Mouse (Mus musculus) CH12.LX (cell line): Measurements from ENCODE around the gene Rilp. TPM values are rescaled to one million over a fixed set of nuclear protein-coding genes. Genes with fewer than 3 reads are reported as not detected.
"Not testable (repeated sequence)": the region's sequence is repeated elsewhere in the genome, so short reads cannot be mapped to it uniquely, and the experiment has no call there.

ENCODE experiments used
- DNase-seq: peaks from one replicate; pipeline ENCODE4 v3.0.0-alpha.2; 2013; ENCODE audit errors: extremely low read depth
- H3K27ac ChIP-seq: 2 replicates; pipeline ENCODE4 v1.5.1; 2012; ENCODE audit warnings: low read depth, mild to moderate bottlenecking, control low read depth, moderate library complexity; ENCODE audit not compliant: insufficient read depth
- H3K27me3 ChIP-seq: replicated peaks from 2 replicates; pipeline ENCODE3; 2012; ENCODE audit warnings: inconsistent platforms
- H3K36me3 ChIP-seq, 2 experiments: replicated peaks in 1 of 2; 2 replicates each; pipeline versions ENCODE3 to v1.6.1; 2012; ENCODE audit warnings: inconsistent platforms in 1 of 2, low read length in 1 of 2, mild to moderate bottlenecking in 1 of 2, mixed read lengths in 1 of 2, moderate library complexity in 1 of 2; ENCODE audit not compliant: control insufficient read depth in 1 of 2, insufficient read depth in 1 of 2
- H3K4me1 ChIP-seq, 2 experiments: 2 replicates each; pipeline ENCODE4 v1.6.1; 2012; ENCODE audit warnings: inconsistent platforms in 1 of 2, moderate library complexity in 1 of 2; ENCODE audit not compliant: insufficient read depth in 2 of 2, control insufficient read depth in 1 of 2
- H3K4me2 ChIP-seq: 2 replicates; pipeline ENCODE4 v1.6.1; 2012; ENCODE audit warnings: low read depth, mild to moderate bottlenecking, control low read depth; ENCODE audit not compliant: poor library complexity, insufficient read depth, severe bottlenecking
- H3K4me3 ChIP-seq, 3 experiments: fragments of 150-350 bp in 1 of 3; sonication (generic) in 1 of 3; replicated peaks in 1 of 3; 2 replicates each; pipeline versions ENCODE3 to v1.5.1; 2011 to 2012; ENCODE audit warnings: low read depth in 2 of 3, low read length in 2 of 3, mild to moderate bottlenecking in 2 of 3, moderate library complexity in 2 of 3, control low read depth in 1 of 3, improper control_type of control experiment in 1 of 3, inconsistent platforms in 1 of 3, mixed read lengths in 1 of 3; ENCODE audit not compliant: poor library complexity in 1 of 3
- H3K79me2 ChIP-seq: replicated peaks from 2 replicates; pipeline ENCODE4 v1.6.1; 2012; ENCODE audit warnings: mild to moderate bottlenecking, moderate library complexity; ENCODE audit not compliant: control insufficient read depth, poor library complexity, insufficient read depth, severe bottlenecking; ENCODE audit errors: extremely low read depth
- H3K9ac ChIP-seq: 2 replicates; pipeline ENCODE4 v1.6.1; 2012; ENCODE audit warnings: low read depth, mild to moderate bottlenecking, control low read depth, moderate library complexity; ENCODE audit not compliant: insufficient read depth
- H3K9me3 ChIP-seq: replicated peaks from 2 replicates; pipeline ENCODE3; 2012; ENCODE audit warnings: low read length, inconsistent platforms, mixed read lengths
- BHLHE40 ChIP-seq: IDR thresholded peaks from 2 replicates; pipeline ENCODE4 v1.6.1; 2011; ENCODE audit warnings: mild to moderate bottlenecking, low read depth, low read length, improper control_type of control experiment
- CHD1 ChIP-seq: IDR thresholded peaks from 2 replicates; pipeline ENCODE4 v1.6.1; 2012; ENCODE audit warnings: low read depth, low read length, improper control_type of control experiment, inconsistent platforms
- CTCF ChIP-seq, 2 experiments: IDR thresholded peaks in 1 of 2; conservative IDR thresholded peaks in 1 of 2; 2 replicates each; pipeline ENCODE4 v1.5.1; 2011 to 2012; ENCODE audit warnings: low read depth in 2 of 2, low read length in 2 of 2, improper control_type of control experiment in 1 of 2, inconsistent platforms in 1 of 2, mild to moderate bottlenecking in 1 of 2, moderate library complexity in 1 of 2
- ELF1 ChIP-seq: IDR thresholded peaks from 2 replicates; pipeline ENCODE4 v1.6.1; 2014; ENCODE audit warnings: low read depth, mild to moderate bottlenecking, inconsistent platforms, low read length, improper control_type of control experiment
- EP300 ChIP-seq: IDR thresholded peaks from 2 replicates; pipeline ENCODE4 v1.6.1; 2011; ENCODE audit warnings: low read length, improper control_type of control experiment
- MAX ChIP-seq: IDR thresholded peaks from 2 replicates; pipeline ENCODE4 v1.6.1; 2011; ENCODE audit warnings: low read length, improper control_type of control experiment
- MEF2A ChIP-seq: IDR thresholded peaks from 2 replicates; pipeline ENCODE4 v1.6.1; 2014; ENCODE audit warnings: low read depth, mild to moderate bottlenecking, inconsistent platforms, low read length, improper control_type of control experiment, borderline replicate concordance
- NELFE ChIP-seq: IDR thresholded peaks from 2 replicates; pipeline ENCODE4 v1.6.1; 2011; ENCODE audit warnings: low read depth, low read length, improper control_type of control experiment
- SIN3A ChIP-seq: IDR thresholded peaks from 2 replicates; pipeline ENCODE4 v1.6.1; 2012; ENCODE audit warnings: low read length, improper control_type of control experiment, inconsistent platforms
- USF1 ChIP-seq: IDR thresholded peaks from 2 replicates; pipeline ENCODE4 v1.6.1; 2014; ENCODE audit warnings: low read depth, mild to moderate bottlenecking, inconsistent platforms, low read length, improper control_type of control experiment
- USF2 ChIP-seq: conservative IDR thresholded peaks from 2 replicates; pipeline ENCODE4 v1.6.1; 2011; ENCODE audit warnings: low read depth, low read length, improper control_type of control experiment
- ZC3H11A ChIP-seq: IDR thresholded peaks from 2 replicates; pipeline ENCODE4 v1.6.1; 2012; ENCODE audit warnings: low read depth, mild to moderate bottlenecking, inconsistent platforms, low read length, improper control_type of control experiment
- ZKSCAN1 ChIP-seq: IDR thresholded peaks from 2 replicates; pipeline ENCODE4 v1.6.1; 2012; ENCODE audit warnings: low read depth, inconsistent platforms, low read length, improper control_type of control experiment, borderline replicate concordance
- dilution Hi-C: fragments of 300-500 bp; cut with MboI; formaldehyde crosslinking; loops from 2 replicates; pipeline ENCODE4 v1.14.3; 2020; ENCODE audit warnings: low sequenced_read_pairs; ENCODE audit not compliant: extremely low pct_unique_long_range_greater_than_20kb, extremely low pct_ligation_motif_present
- in situ Hi-C: fragments of 300-500 bp; cut with MboI; formaldehyde crosslinking; loops from 3 replicates; pipeline ENCODE4 v1.14.3; 2019; ENCODE audit warnings: low sequenced_read_pairs, low pct_ligation_motif_present, low pct_unique_long_range_greater_than_20kb, mixed read lengths
- polyA plus RNA-seq: library from polyadenylated mRNA; unstranded; fragments of >175 nt; gene quantifications from 2 replicates; pipeline ENCODE4 v1.2.1, GENCODE M21; 2012; ENCODE audit warnings: low read depth; ENCODE audit not compliant: insufficient read length
- total RNA-seq, 2 experiments: library from RNA; depleted of rRNA; stranded (reverse); fragments of 300-350 nt in 1 of 2; fragments of >200 nt in 1 of 2; gene quantifications; 2 replicates each; pipeline ENCODE4 v1.2.3; 2012 to 2014

Gene Rilp
- total and polyA plus RNA-seq, 3 experiments: 0.17 to 1.1 (median 0.72) TPM

DNA sequence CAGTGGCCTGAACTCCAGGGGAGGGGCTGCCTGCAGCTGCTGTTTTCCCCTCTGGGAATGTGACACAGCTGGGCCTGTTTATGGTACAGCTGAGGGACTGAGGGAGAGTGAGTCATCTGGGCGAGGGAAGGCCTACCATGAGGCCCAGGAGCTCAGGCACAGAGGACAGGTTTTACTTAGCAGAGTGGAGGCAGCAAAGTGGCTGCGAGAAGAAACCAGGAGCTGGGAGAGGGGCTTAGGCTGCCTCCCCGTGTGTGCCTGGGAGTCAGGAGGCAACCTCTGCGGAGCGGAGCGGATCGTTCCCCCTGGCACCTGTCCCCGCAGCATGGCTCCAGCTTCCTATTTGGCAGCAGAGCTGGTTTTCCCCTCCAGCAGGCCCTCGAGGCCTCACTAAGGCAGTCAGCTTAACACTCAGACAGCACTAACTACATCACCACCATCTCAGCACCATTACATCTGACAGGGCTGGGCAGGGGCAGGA is 42.1 kb downstream of the Rilp start (continued):
- TF ChIP-seq MAX (no peak; the same call in 1 of the 2 replicates), ZC3H11A (no peak), USF2 (no peak), MEF2A (peak; percentile 66; the same call in 1 of the 2 replicates), USF1 (no peak), EP300 (peak; percentile 76), ELF1 (no peak), ZKSCAN1 (no peak), NELFE (0 out of 2 replicates have a peak, but pooled peaks have one; percentile 27), BHLHE40 (peak; percentile 59)

DNA sequence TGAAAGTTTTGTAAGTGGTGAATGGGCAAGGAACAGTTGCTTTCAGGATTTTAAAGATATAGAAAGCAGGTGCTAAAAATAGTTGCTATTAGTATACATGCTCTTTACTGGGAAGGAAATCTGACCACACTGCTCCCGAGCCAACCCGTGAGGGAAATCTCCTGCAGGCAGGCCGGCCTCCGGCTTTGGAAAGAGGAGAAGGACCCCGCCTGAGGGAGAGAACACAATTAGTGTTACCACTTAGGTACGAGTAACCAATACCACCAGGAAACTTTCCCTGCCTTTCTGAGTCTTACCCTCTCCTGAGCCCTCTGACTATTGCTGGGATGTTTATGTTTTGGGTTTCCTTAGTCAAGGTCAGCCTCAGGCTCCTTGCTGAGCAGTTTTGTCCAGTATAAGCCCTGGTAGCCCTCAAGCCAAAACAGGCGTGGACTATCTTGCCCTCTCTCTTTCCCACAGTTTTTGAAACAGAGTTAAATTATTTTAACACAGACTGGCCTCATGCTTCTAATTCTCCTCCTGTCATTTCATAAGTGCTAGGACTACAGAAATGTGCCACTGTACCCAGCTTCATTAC is 43.1 kb downstream of the Rilp start:
- DNase-seq: no peak
- H3K27ac ChIP-seq: no peak overlapping the region
- TF ChIP-seq CHD1 (no peak), SIN3A (0 out of 2 replicates have a peak, but pooled peaks have one; percentile 33)
- H3K4me3 ChIP-seq: no peak overlapping the region
- H3K9me3 ChIP-seq: no peaks in the 10 kb centered on the region
- peaks cover 27 to 49% of the 10 kb centered on the region in 2 experiments for H3K4me1 ChIP-seq
- no peak overlapping the region for H3K9ac ChIP-seq
- H3K79me2 ChIP-seq: no peaks in the 10 kb centered on the region
- no peak overlapping the region for H3K4me2 ChIP-seq
- in situ Hi-C loops: no loop called here
- peaks cover 0 to 20% of the 10 kb centered on the region in 2 experiments for H3K36me3 ChIP-seq
- no peaks in the 10 kb centered on the region for H3K27me3 ChIP-seq
- dilution Hi-C loops: no loop called here

GRCm38 (mm10) chr11:75556006-75556405 is 46.1 kb downstream of the Rilp start:
- H3K79me2 ChIP-seq, H3K4me2 ChIP-seq, H3K27me3 ChIP-seq, dilution Hi-C loops, H3K9me3 ChIP-seq, H3K9ac ChIP-seq, in situ Hi-C loops, H3K27ac ChIP-seq, H3K4me3 ChIP-seq, DNase-seq: not testable (repeated sequence)
- Histone ChIP-seq H3K36me3 (peaks cover 0 to 24% of the 10 kb centered on the region in 2 experiments), H3K4me1 (peaks cover 25 to 57% of the 10 kb centered on the region in 2 experiments)
- TF ChIP-seq CTCF (conservative IDR thresholded peaks at IDR 0.05 in 1 of 2, IDR thresholded peaks at IDR 0.05 in 1 of 2; ENCODE audit: low read depth in 2 of 2, low read length in 2 of 2): peak in 1 of 2 experiments; percentile 35; a peak in 2 of 4 replicates
